Mouse (Mus musculus): ENCODE results near the gene Cask. TPM values are rescaled to one million over a fixed set of nuclear protein-coding genes. Genes with fewer than 3 reads are reported as not detected.
A peak's percentile ranks its signal among the peaks of the same experiment; 100 is the strongest.

The Cask gene
- polyA plus RNA-seq, 1 experiment from 2014 or later = 14.3 TPM

DNA sequence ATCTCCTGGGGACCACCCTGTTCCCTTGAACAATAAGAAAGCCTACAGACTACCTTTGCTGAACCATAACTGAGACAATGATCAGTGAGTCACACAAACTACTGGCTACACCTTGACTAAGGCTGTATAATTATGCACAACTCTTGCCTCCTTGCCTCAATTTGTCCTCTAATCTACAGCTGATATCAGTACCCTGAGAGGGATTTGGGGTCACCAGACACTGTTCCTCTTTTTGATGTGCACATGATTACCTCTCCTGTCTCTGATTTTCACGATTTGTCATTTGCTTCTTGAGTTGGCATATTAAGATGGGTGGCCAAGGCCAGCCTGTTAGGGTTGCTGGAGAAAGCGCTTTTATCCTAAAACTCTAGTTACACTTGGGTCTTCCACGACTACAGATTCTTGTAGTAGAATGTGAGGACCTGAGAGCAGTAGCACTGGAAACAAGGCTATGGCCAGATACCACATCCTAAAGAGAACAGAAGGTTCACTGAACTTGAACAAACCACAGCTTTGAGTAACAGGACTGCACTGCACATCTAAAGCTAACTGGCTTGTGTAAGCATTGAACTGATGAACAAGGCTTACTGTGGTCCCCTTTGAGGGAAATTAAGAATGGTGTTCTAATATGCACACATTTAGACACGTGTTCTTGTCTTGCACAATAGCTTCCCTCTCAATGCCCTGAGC, 191.8 kb downstream of the Cask start:
- DNase-seq (ENCODE audit: low spot score) (no peak), ATAC-seq (replicated peaks; ENCODE audit: low FRiP score, low TSS enrichment, low read depth) (no peak)

DNA sequence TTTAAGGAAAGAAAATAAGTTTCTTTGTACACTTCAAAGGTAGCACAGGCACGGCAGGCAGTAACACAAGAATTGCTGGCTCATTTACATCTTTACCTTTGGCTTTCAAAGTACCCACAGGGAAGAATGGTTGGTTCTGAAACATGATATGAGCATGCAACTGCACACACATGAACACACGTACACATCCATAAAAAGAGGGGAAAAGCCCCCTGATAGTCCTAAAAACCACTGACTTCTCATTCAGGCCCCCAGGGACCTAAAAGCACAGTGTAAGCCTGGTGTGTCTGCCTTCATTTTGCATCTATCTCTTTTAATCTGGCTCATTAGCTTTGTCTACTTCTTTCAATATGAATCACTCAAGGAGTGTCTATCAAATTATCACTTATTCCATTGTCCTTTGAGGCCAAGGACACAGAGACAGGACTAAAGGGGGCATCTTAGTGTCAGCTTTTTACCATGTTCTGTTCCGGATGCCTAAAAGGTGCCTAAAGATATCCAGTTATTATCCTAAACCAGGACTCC, 192.5 kb downstream of the Cask start:
- WGBS = 74% methylated on average over 3 of the region's 3 CpGs
- no peak overlapping the region for H3K4me3 ChIP-seq (ENCODE audit: low read depth, low read length)
- no peak overlapping the region for H3K4me2 ChIP-seq (ENCODE audit: low read length)
- H3K27me3 ChIP-seq (replicated peaks; ENCODE audit: control insufficient read depth, insufficient read depth, low read length) = no peaks in the 10 kb centered on the region
- H3K9ac ChIP-seq (ENCODE audit: low read length) = no peak overlapping the region
- DNase-seq (ENCODE audit: low spot score) = no peak
- no peaks in the 10 kb centered on the region for H3K9me3 ChIP-seq (ENCODE audit: control insufficient read depth, low read length)
- H3K36me3 ChIP-seq (ENCODE audit: control insufficient read depth, insufficient read depth, low read length) = no peaks in the 10 kb centered on the region
- no peak overlapping the region for H3K27ac ChIP-seq (ENCODE audit: low read depth)
- ATAC-seq (replicated peaks; ENCODE audit: low FRiP score, low TSS enrichment, low read depth) = no peak
- H3K4me1 ChIP-seq (replicated peaks; ENCODE audit: control insufficient read depth, insufficient read depth, low read length) = no peaks in the 10 kb centered on the region

More for the DNA sequence above, 191.8 kb downstream of the Cask start:
- H3K9me3 ChIP-seq (ENCODE audit: control insufficient read depth, low read length) = no peaks in the 10 kb centered on the region
- no peak overlapping the region for H3K27ac ChIP-seq (ENCODE audit: low read depth)
- H3K4me2 ChIP-seq (ENCODE audit: low read length) = no peak overlapping the region
- H3K4me3 ChIP-seq (ENCODE audit: low read depth, low read length) = no peak overlapping the region
- 83% methylated on average over 4 of the region's 4 CpGs for WGBS
- H3K27me3 ChIP-seq (replicated peaks; ENCODE audit: control insufficient read depth, insufficient read depth, low read length) = no peaks in the 10 kb centered on the region
- no peaks in the 10 kb centered on the region for H3K4me1 ChIP-seq (replicated peaks; ENCODE audit: control insufficient read depth, insufficient read depth, low read length)
- no peak overlapping the region for H3K9ac ChIP-seq (ENCODE audit: low read length)
- H3K36me3 ChIP-seq (ENCODE audit: control insufficient read depth, insufficient read depth, low read length) = no peaks in the 10 kb centered on the region

DNA sequence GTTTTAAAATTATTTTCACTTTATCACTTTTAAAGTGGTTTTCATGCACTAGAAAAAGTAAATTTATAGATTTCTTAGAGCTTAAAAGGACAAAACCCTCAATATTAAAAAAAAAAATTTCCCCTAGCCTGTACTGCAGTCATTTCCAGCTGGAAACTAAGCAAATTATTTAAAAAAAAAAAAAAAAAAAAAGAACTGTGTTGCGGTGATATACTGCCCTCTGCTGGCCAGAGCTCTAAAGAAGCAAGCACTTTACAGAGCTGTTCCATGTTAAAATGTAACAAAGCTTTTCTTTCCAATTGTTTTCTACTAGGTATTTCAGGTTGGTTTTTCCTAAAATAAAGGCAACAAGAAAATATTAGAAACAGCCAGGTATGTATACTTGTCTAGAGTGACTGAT, 194.4 kb downstream of the Cask start:
- Histone ChIP-seq H3K27ac (ENCODE audit: low read depth) (no peak overlapping the region), H3K9me3 (ENCODE audit: control insufficient read depth, low read length) (no peaks in the 10 kb centered on the region), H3K27me3 (replicated peaks; ENCODE audit: control insufficient read depth, insufficient read depth, low read length) (no peaks in the 10 kb centered on the region), H3K4me1 (replicated peaks; ENCODE audit: control insufficient read depth, insufficient read depth, low read length) (no peaks in the 10 kb centered on the region), H3K36me3 (ENCODE audit: control insufficient read depth, insufficient read depth, low read length) (no peaks in the 10 kb centered on the region), H3K9ac (ENCODE audit: low read length) (no peak overlapping the region), H3K4me2 (ENCODE audit: low read length) (no peak overlapping the region), H3K4me3 (ENCODE audit: low read depth, low read length) (no peak overlapping the region)
- ATAC-seq (replicated peaks; ENCODE audit: low FRiP score, low TSS enrichment, low read depth) = no peak
- WGBS = 29% methylated on average over 1 of the region's 1 CpGs
- DNase-seq (ENCODE audit: low spot score) = peak; percentile 53

DNA sequence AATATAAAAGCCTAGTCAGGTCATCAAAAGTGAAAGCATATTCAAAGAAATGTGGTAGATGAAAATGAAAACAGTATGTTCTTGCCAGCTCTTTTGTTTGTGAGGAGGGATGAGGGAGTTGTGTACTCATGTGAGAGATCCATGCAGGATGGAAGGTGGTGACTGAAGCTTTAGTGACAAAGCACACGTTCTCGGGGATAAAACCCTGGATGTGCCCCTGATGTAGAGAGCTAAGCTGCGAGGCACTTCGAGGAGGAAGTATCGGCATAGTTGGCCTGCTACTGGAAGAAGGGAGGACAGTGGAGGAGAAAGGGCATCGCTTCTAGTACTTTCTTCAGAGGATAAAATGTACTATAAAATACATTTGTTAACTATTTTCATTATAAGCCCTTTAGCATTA, 195.3 kb downstream of the Cask start:
- Histone ChIP-seq H3K36me3 (ENCODE audit: control insufficient read depth, insufficient read depth, low read length) (no peaks in the 10 kb centered on the region), H3K4me3 (ENCODE audit: low read depth, low read length) (no peak overlapping the region), H3K27ac (ENCODE audit: low read depth) (no peak overlapping the region), H3K9ac (ENCODE audit: low read length) (no peak overlapping the region), H3K9me3 (ENCODE audit: control insufficient read depth, low read length) (no peaks in the 10 kb centered on the region), H3K4me2 (ENCODE audit: low read length) (no peak overlapping the region), H3K4me1 (replicated peaks; ENCODE audit: control insufficient read depth, insufficient read depth, low read length) (no peaks in the 10 kb centered on the region), H3K27me3 (replicated peaks; ENCODE audit: control insufficient read depth, insufficient read depth, low read length) (no peaks in the 10 kb centered on the region)
- DNase-seq (ENCODE audit: low spot score) (no peak), ATAC-seq (replicated peaks; ENCODE audit: low FRiP score, low TSS enrichment, low read depth) (no peak)
- WGBS = 85% methylated on average over 6 of the region's 6 CpGs

DNA sequence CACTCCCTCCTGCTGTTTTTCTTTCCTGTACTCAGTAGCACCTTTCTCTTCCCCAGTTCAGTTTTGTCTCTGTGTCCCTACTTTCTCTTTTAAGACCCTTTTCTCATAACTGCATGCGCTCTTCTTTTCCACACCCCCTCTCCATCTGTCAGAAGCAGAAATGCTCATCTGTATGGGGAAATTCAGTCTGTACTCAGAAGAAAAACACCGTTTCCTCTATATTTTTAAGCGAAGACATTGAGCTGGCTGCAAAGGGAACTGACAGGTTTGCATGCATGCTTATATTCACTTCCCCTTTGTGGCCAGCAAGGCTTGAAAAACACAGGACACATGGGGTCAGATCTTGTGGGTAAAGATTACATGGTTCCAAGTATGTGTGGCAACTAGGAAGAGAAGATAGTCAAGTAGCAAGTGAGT, 196.2 kb downstream of the Cask start:
- Histone ChIP-seq H3K4me3 (ENCODE audit: low read depth, low read length) (no peak overlapping the region), H3K36me3 (ENCODE audit: control insufficient read depth, insufficient read depth, low read length) (no peaks in the 10 kb centered on the region), H3K9me3 (ENCODE audit: control insufficient read depth, low read length) (no peaks in the 10 kb centered on the region), H3K9ac (ENCODE audit: low read length) (no peak overlapping the region), H3K4me1 (replicated peaks; ENCODE audit: control insufficient read depth, insufficient read depth, low read length) (no peaks in the 10 kb centered on the region), H3K27me3 (replicated peaks; ENCODE audit: control insufficient read depth, insufficient read depth, low read length) (no peaks in the 10 kb centered on the region), H3K27ac (ENCODE audit: low read depth) (no peak overlapping the region), H3K4me2 (ENCODE audit: low read length) (no peak overlapping the region)
- DNase-seq (ENCODE audit: low spot score) = no peak
- WGBS = 77% methylated on average over 3 of the region's 3 CpGs
- ATAC-seq (replicated peaks; ENCODE audit: low FRiP score, low TSS enrichment, low read depth) = no peak

DNA sequence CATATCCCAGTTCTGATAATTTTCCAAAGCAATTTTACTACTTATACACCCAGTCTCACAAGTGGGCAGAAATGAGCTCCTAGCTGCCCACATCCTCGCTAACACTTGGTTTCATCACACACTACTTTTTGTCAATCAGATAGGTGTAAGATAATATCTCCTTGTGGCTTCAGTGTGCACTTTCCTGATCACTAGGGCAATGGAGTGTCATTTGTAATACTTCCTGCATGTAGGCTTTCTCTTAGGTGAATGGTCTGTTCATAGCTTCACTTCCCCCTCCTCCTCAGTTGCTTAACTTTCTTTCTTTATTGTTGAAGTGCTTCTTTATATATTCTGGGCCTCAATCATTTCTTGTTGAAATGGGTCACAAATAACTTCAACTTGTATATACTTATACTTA, 198.9 kb downstream of the Cask start:
- H3K36me3 ChIP-seq (ENCODE audit: control insufficient read depth, insufficient read depth, low read length) = no peaks in the 10 kb centered on the region
- H3K9ac ChIP-seq (ENCODE audit: low read length) = no peak overlapping the region
- no peak overlapping the region for H3K4me2 ChIP-seq (ENCODE audit: low read length)
- no peaks in the 10 kb centered on the region for H3K4me1 ChIP-seq (replicated peaks; ENCODE audit: control insufficient read depth, insufficient read depth, low read length)
- no peak overlapping the region for H3K4me3 ChIP-seq (ENCODE audit: low read depth, low read length)
- no peak for DNase-seq (ENCODE audit: low spot score)
- H3K27ac ChIP-seq (ENCODE audit: low read depth) = no peak overlapping the region
- WGBS = 84% methylated on average over 1 of the region's 1 CpGs
- no peak for ATAC-seq (replicated peaks; ENCODE audit: low FRiP score, low TSS enrichment, low read depth)
- H3K27me3 ChIP-seq (replicated peaks; ENCODE audit: control insufficient read depth, insufficient read depth, low read length) = no peaks in the 10 kb centered on the region
- no peaks in the 10 kb centered on the region for H3K9me3 ChIP-seq (ENCODE audit: control insufficient read depth, low read length)

DNA sequence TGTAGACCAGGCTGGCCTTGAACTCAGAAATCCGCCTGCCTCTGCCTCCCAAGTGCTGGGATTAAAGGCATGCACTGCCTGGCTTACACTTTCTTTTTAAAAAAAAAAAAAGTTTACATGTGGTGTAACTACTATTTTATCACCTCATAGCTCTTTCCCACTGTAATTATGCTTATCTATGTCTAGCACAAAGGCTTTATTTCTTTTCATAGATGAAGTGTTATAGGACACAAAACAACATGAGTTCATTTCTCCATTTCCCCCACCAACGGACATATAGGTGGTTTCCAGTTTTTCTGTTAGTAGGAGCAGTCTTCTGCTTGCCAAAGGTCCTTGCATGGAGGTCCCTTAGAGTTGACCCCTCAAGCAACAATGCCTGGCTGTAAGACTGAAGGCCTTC, 199.3 kb downstream of the Cask start:
- H3K27me3 ChIP-seq (replicated peaks; ENCODE audit: control insufficient read depth, insufficient read depth, low read length) = no peaks in the 10 kb centered on the region
- H3K4me1 ChIP-seq (replicated peaks; ENCODE audit: control insufficient read depth, insufficient read depth, low read length) = no peaks in the 10 kb centered on the region
- no peak overlapping the region for H3K4me3 ChIP-seq (ENCODE audit: low read depth, low read length)
- no peaks in the 10 kb centered on the region for H3K9me3 ChIP-seq (ENCODE audit: control insufficient read depth, low read length)
- H3K27ac ChIP-seq (ENCODE audit: low read depth) = no peak overlapping the region
- no peaks in the 10 kb centered on the region for H3K36me3 ChIP-seq (ENCODE audit: control insufficient read depth, insufficient read depth, low read length)
- ATAC-seq (replicated peaks; ENCODE audit: low FRiP score, low TSS enrichment, low read depth) (no peak), DNase-seq (ENCODE audit: low spot score) (no peak)
- WGBS = 80% methylated on average over 2 of the region's 2 CpGs
- no peak overlapping the region for H3K9ac ChIP-seq (ENCODE audit: low read length)
- H3K4me2 ChIP-seq (ENCODE audit: low read length) = no peak overlapping the region

DNA sequence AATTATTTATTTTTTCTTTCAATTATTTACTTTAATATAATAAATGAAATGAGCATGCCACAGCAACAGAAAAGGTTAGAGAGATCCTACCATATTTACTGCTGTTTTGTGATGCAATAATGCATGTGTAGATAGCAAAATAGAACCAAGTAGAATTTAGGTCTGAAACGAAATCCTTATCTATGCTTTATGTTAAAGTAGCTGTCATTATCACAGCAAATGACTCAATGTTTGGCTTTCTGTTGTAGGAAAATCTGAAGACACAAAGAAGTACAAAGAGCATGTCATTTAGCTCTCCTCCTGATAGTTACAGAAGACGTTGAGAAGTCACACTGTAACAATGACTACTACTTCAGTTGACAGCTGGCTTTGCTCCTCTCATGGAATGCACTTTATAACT, 212.3 kb downstream of the Cask start:
- ATAC-seq (replicated peaks; ENCODE audit: low FRiP score, low TSS enrichment, low read depth) = no peak
- WGBS = 73% methylated on average over 2 of the region's 2 CpGs
- no peak for DNase-seq (ENCODE audit: low spot score)

DNA sequence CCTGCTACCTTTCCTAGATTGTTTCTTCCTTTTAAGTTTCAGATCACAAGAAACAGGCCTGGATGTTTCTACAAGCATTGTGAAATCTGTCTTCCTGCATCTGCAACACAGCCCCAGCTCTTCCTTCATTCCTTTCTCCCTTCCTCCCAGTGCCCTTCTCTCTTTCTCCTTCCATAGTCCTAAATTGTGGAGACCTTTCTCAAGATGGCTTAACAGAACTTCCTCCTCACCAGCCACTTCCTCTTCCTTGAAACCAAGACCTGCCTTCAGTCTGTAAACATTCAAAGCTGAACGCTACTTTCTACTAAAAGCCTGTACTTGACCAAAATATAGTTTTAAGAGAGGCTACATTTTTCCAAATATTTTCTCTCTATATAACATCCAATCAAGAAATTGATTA, 214.8 kb downstream of the Cask start:
- no peak for DNase-seq (ENCODE audit: low spot score)
- H3K27ac ChIP-seq (ENCODE audit: low read depth) = no peak overlapping the region
- no peaks in the 10 kb centered on the region for H3K36me3 ChIP-seq (ENCODE audit: control insufficient read depth, insufficient read depth, low read length)
- no peaks in the 10 kb centered on the region for H3K4me1 ChIP-seq (replicated peaks; ENCODE audit: control insufficient read depth, insufficient read depth, low read length)
- no peak overlapping the region for H3K9ac ChIP-seq (ENCODE audit: low read length)
- no peaks in the 10 kb centered on the region for H3K27me3 ChIP-seq (replicated peaks; ENCODE audit: control insufficient read depth, insufficient read depth, low read length)
- whole genome bisulfite sequencing = 78% methylated on average over 1 of the region's 1 CpGs
- no peak overlapping the region for H3K4me2 ChIP-seq (ENCODE audit: low read length)
- no peak for ATAC-seq (replicated peaks; ENCODE audit: low FRiP score, low TSS enrichment, low read depth)
- H3K9me3 ChIP-seq (ENCODE audit: control insufficient read depth, low read length) = no peaks in the 10 kb centered on the region
- no peak overlapping the region for H3K4me3 ChIP-seq (ENCODE audit: low read depth, low read length)

More for the DNA sequence above, 212.3 kb downstream of the Cask start:
- no peak overlapping the region for H3K9ac ChIP-seq (ENCODE audit: low read length)
- H3K4me1 ChIP-seq (replicated peaks; ENCODE audit: control insufficient read depth, insufficient read depth, low read length) = no peaks in the 10 kb centered on the region
- no peak overlapping the region for H3K27ac ChIP-seq (ENCODE audit: low read depth)
- H3K4me3 ChIP-seq (ENCODE audit: low read depth, low read length) = no peak overlapping the region
- no peaks in the 10 kb centered on the region for H3K9me3 ChIP-seq (ENCODE audit: control insufficient read depth, low read length)
- H3K36me3 ChIP-seq (ENCODE audit: control insufficient read depth, insufficient read depth, low read length) = no peaks in the 10 kb centered on the region
- no peaks in the 10 kb centered on the region for H3K27me3 ChIP-seq (replicated peaks; ENCODE audit: control insufficient read depth, insufficient read depth, low read length)
- no peak overlapping the region for H3K4me2 ChIP-seq (ENCODE audit: low read length)

All from intestine, embryonic 14.5 days (tissue).